Mouse (Mus musculus) spleen, postnatal 14 days (tissue): ENCODE results near the gene Slc16a6.
A peak's percentile ranks its signal among the peaks of the same experiment; 100 is the strongest.
"Not testable (repeated sequence)": the region's sequence is repeated elsewhere in the genome, so short reads cannot be mapped to it uniquely, and the experiment has no call there.

ENCODE experiments used
- DNase-seq, 2 experiments: peaks; one replicate each; pipeline ENCODE4 v3.0.0; 2021 to 2022; ENCODE audit warnings: low spot score in 2 of 2

The Slc16a6 gene

GRCm38 (mm10) chr11:109473171-109474085 is at the start of gene Slc16a6, which contains the start of gene Arsg:
Gene Slc16a6, minus strand, starts transcription at chr11:109473598.
Gene Arsg, plus strand, starts transcription at chr11:109473374.
- DNase-seq, result peak; percentile 79 to 85

GRCm38 (mm10) chr11:109520958-109521357 is 47.6 kb upstream of the Slc16a6 start:
- DNase-seq, result no peak

GRCm38 (mm10) chr11:109517816-109518215 is 44.4 kb upstream of the Slc16a6 start:
- DNase-seq, result no peak

- DNase-seq, result no peak
These were observed 43.9 kb upstream of the Slc16a6 start for GRCm38 (mm10) chr11:109517330-109517729.

- no peak for DNase-seq
These were observed 40.7 kb upstream of the Slc16a6 start for GRCm38 (mm10) chr11:109514064-109514612.

- DNase-seq, result no peak
These were observed 39.7 kb upstream of the Slc16a6 start for GRCm38 (mm10) chr11:109512995-109513675.

- DNase-seq, result no peak
These were observed 33.7 kb upstream of the Slc16a6 start for GRCm38 (mm10) chr11:109507068-109507467.

GRCm38 (mm10) chr11:109505823-109506222 is 32.4 kb upstream of the Slc16a6 start:
- no peak for DNase-seq

- DNase-seq, result no peak
These were observed 31.6 kb upstream of the Slc16a6 start for GRCm38 (mm10) chr11:109504977-109505376.

GRCm38 (mm10) chr11:109500206-109500605 is 26.8 kb upstream of the Slc16a6 start:
- no peak for DNase-seq

GRCm38 (mm10) chr11:109497990-109498389 is 24.6 kb upstream of the Slc16a6 start:
- no peak for DNase-seq

GRCm38 (mm10) chr11:109496996-109497714 is 23.8 kb upstream of the Slc16a6 start:
- DNase-seq, result no peak

GRCm38 (mm10) chr11:109496475-109496993 is 23.1 kb upstream of the Slc16a6 start:
- no peak for DNase-seq

GRCm38 (mm10) chr11:109495771-109496474 is 22.5 kb upstream of the Slc16a6 start:
- no peak for DNase-seq

GRCm38 (mm10) chr11:109494890-109495770 is 21.7 kb upstream of the Slc16a6 start:
- DNase-seq, result peak in 1 of 2 experiments; percentile 28

GRCm38 (mm10) chr11:109492847-109493464 is 19.6 kb upstream of the Slc16a6 start:
- not testable (repeated sequence) for DNase-seq

- no peak for DNase-seq
These were observed 18.4 kb upstream of the Slc16a6 start for GRCm38 (mm10) chr11:109491844-109492243.

- no peak for DNase-seq
These were observed 16.4 kb upstream of the Slc16a6 start for GRCm38 (mm10) chr11:109489763-109490162.

- no peak for DNase-seq
These were observed 14.7 kb upstream of the Slc16a6 start for GRCm38 (mm10) chr11:109487991-109488684.
